Mouse (Mus musculus): ENCODE results near the gene Bahd1. TPM values are rescaled to one million over a fixed set of nuclear protein-coding genes. Genes with fewer than 3 reads are reported as not detected.
A peak's percentile ranks its signal among the peaks of the same experiment; 100 is the strongest.

The Bahd1 gene
- polyA plus RNA-seq, 1 experiment from 2014 or later, result 0.93 TPM

- no peak overlapping the region for H3K9ac ChIP-seq (ENCODE audit: low read length)
- DNase-seq (ENCODE audit: low spot score), result no peak
Observed at GRCm38 (mm10) chr2:118875316-118875715, 24.9 kb upstream of the Bahd1 start.

GRCm38 (mm10) chr2:118876453-118876852 is 23.7 kb upstream of the Bahd1 start:
- DNase-seq (ENCODE audit: low spot score), result no peak
- ATAC-seq (replicated peaks; ENCODE audit: low FRiP score, low TSS enrichment, low read depth), result no peak
- H3K27me3 ChIP-seq (replicated peaks; ENCODE audit: control insufficient read depth, insufficient read depth, low read length), result no peaks in the 10 kb centered on the region
- H3K4me2 ChIP-seq (ENCODE audit: low read length), result no peak overlapping the region
- H3K27ac ChIP-seq (ENCODE audit: low read depth), result no peak overlapping the region
- WGBS, result 95% methylated on average over 9 of the region's 9 CpGs
- no peak overlapping the region for H3K9ac ChIP-seq (ENCODE audit: low read length)
- H3K9me3 ChIP-seq (ENCODE audit: control insufficient read depth, low read length), result no peaks in the 10 kb centered on the region
- no peaks in the 10 kb centered on the region for H3K4me1 ChIP-seq (replicated peaks; ENCODE audit: control insufficient read depth, insufficient read depth, low read length)
- no peak overlapping the region for H3K4me3 ChIP-seq (ENCODE audit: low read depth, low read length)
- H3K36me3 ChIP-seq (ENCODE audit: control insufficient read depth, insufficient read depth, low read length), result peaks cover 55% of the 10 kb centered on the region

More at GRCm38 (mm10) chr2:118875316-118875715, 24.9 kb upstream of the Bahd1 start:
- Histone ChIP-seq H3K9me3 (ENCODE audit: control insufficient read depth, low read length) (no peaks in the 10 kb centered on the region), H3K27ac (ENCODE audit: low read depth) (no peak overlapping the region), H3K4me2 (ENCODE audit: low read length) (no peak overlapping the region), H3K27me3 (replicated peaks; ENCODE audit: control insufficient read depth, insufficient read depth, low read length) (no peaks in the 10 kb centered on the region), H3K4me3 (ENCODE audit: low read depth, low read length) (no peak overlapping the region), H3K36me3 (ENCODE audit: control insufficient read depth, insufficient read depth, low read length) (peaks cover 53% of the 10 kb centered on the region), H3K4me1 (replicated peaks; ENCODE audit: control insufficient read depth, insufficient read depth, low read length) (no peaks in the 10 kb centered on the region)
- no peak; the same call in 1 of the 2 replicates for ATAC-seq (replicated peaks; ENCODE audit: low FRiP score, low TSS enrichment, low read depth)
- 77% methylated on average over 8 of the region's 8 CpGs for WGBS

- 74% methylated on average over 4 of the region's 4 CpGs for WGBS
- ATAC-seq (replicated peaks; ENCODE audit: low FRiP score, low TSS enrichment, low read depth), result no peak
- no peak overlapping the region for H3K4me2 ChIP-seq (ENCODE audit: low read length)
Observed at GRCm38 (mm10) chr2:118881019-118881418, 19.2 kb upstream of the Bahd1 start.

GRCm38 (mm10) chr2:118881956-118882355 is 18.2 kb upstream of the Bahd1 start:
- no peak overlapping the region for H3K9ac ChIP-seq (ENCODE audit: low read length)
- H3K36me3 ChIP-seq (ENCODE audit: control insufficient read depth, insufficient read depth, low read length), result peaks cover 20% of the 10 kb centered on the region; the same call in 1 of the 2 replicates
- ATAC-seq (replicated peaks; ENCODE audit: low FRiP score, low TSS enrichment, low read depth) (no peak), DNase-seq (ENCODE audit: low spot score) (no peak)
- H3K4me1 ChIP-seq (replicated peaks; ENCODE audit: control insufficient read depth, insufficient read depth, low read length), result no peaks in the 10 kb centered on the region
- no peaks in the 10 kb centered on the region for H3K9me3 ChIP-seq (ENCODE audit: control insufficient read depth, low read length)
- peaks cover 6% of the 10 kb centered on the region for H3K27me3 ChIP-seq (replicated peaks; ENCODE audit: control insufficient read depth, insufficient read depth, low read length)
- 83% methylated on average over 5 of the region's 5 CpGs for WGBS
- H3K4me2 ChIP-seq (ENCODE audit: low read length), result no peak overlapping the region
- H3K4me3 ChIP-seq (ENCODE audit: low read depth, low read length), result no peak overlapping the region
- no peak overlapping the region for H3K27ac ChIP-seq (ENCODE audit: low read depth)

More at GRCm38 (mm10) chr2:118881019-118881418, 19.2 kb upstream of the Bahd1 start:
- Histone ChIP-seq H3K36me3 (ENCODE audit: control insufficient read depth, insufficient read depth, low read length) (peaks cover 26% of the 10 kb centered on the region; the same call in 1 of the 2 replicates), H3K27me3 (replicated peaks; ENCODE audit: control insufficient read depth, insufficient read depth, low read length) (peaks cover 6% of the 10 kb centered on the region; the same call in 1 of the 2 replicates), H3K9me3 (ENCODE audit: control insufficient read depth, low read length) (no peaks in the 10 kb centered on the region), H3K27ac (ENCODE audit: low read depth) (no peak overlapping the region), H3K4me3 (ENCODE audit: low read depth, low read length) (no peak overlapping the region), H3K4me1 (replicated peaks; ENCODE audit: control insufficient read depth, insufficient read depth, low read length) (no peaks in the 10 kb centered on the region), H3K9ac (ENCODE audit: low read length) (no peak overlapping the region)
- DNase-seq (ENCODE audit: low spot score), result no peak

- Histone ChIP-seq H3K9me3 (ENCODE audit: control insufficient read depth, low read length) (no peaks in the 10 kb centered on the region), H3K4me2 (ENCODE audit: low read length) (peak overlapping the region; percentile 75), H3K27me3 (replicated peaks; ENCODE audit: control insufficient read depth, insufficient read depth, low read length) (peaks cover 9% of the 10 kb centered on the region), H3K36me3 (ENCODE audit: control insufficient read depth, insufficient read depth, low read length) (peaks cover 9% of the 10 kb centered on the region; the same call in 1 of the 2 replicates), H3K9ac (ENCODE audit: low read length) (peak overlapping the region; percentile 43; the same call in 1 of the 2 replicates), H3K4me3 (ENCODE audit: low read depth, low read length) (peak overlapping the region; percentile 33), H3K27ac (ENCODE audit: low read depth) (no peak overlapping the region), H3K4me1 (replicated peaks; ENCODE audit: control insufficient read depth, insufficient read depth, low read length) (no peaks in the 10 kb centered on the region)
- peak; percentile 97 for DNase-seq (ENCODE audit: low spot score)
- 2% methylated on average over 32 of the region's 32 CpGs for WGBS
- peak; percentile 80 for ATAC-seq (replicated peaks; ENCODE audit: low FRiP score, low TSS enrichment, low read depth)
Observed at GRCm38 (mm10) chr2:118882840-118883679, 17.1 kb upstream of the Bahd1 start.

- 61% methylated on average over 13 of the region's 13 CpGs for WGBS
- ATAC-seq (replicated peaks; ENCODE audit: low FRiP score, low TSS enrichment, low read depth) (no peak), DNase-seq (ENCODE audit: low spot score) (no peak)
- Histone ChIP-seq H3K36me3 (ENCODE audit: control insufficient read depth, insufficient read depth, low read length) (no peaks in the 10 kb centered on the region), H3K27me3 (replicated peaks; ENCODE audit: control insufficient read depth, insufficient read depth, low read length) (peaks cover 15% of the 10 kb centered on the region), H3K9ac (ENCODE audit: low read length) (no peak overlapping the region), H3K4me2 (ENCODE audit: low read length) (0 out of 2 replicates have a peak overlapping the region, but pooled peaks have one; percentile 3), H3K9me3 (ENCODE audit: control insufficient read depth, low read length) (no peaks in the 10 kb centered on the region), H3K4me1 (replicated peaks; ENCODE audit: control insufficient read depth, insufficient read depth, low read length) (no peaks in the 10 kb centered on the region), H3K4me3 (ENCODE audit: low read depth, low read length) (no peak overlapping the region), H3K27ac (ENCODE audit: low read depth) (no peak overlapping the region)
Observed at GRCm38 (mm10) chr2:118887440-118887839, 12.7 kb upstream of the Bahd1 start.

DNA sequence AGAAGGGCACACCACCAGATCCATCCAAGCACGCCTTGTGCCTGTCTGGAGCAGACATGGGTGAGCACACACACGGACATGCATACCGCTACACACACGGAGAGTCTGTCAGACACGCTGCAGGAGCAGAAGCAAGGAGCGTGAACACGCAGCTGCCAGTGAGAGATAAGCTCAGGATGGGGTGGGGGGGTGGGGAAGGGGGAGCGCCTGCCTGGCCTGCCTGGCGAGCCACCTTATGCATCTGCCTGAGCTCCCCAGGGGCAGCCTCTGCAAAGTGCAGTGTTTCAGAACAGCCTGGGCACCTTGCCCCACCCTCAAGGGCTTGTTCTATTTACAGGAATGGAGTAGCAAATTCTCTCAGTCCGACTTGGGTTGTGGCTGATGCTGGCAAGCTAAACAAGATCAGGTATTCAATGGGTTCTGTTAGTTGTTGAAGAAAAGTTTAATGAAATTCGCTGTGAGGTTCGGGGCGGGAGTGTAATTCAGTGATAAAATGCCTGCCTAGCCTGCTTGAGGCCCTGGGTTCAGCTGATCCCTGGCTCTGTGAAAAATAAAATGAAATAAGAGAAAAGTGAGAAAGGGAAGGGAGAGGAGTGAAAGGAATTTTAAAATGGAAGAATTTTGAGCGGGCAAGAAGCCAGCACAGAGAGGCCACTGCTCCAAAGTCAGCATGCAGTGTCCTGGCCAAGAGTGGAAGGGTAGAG is 12.2 kb upstream of the Bahd1 start:
- Histone ChIP-seq H3K9me3 (ENCODE audit: control insufficient read depth, low read length) (no peaks in the 10 kb centered on the region), H3K27ac (ENCODE audit: low read depth) (no peak overlapping the region), H3K4me2 (ENCODE audit: low read length) (0 out of 2 replicates have a peak overlapping the region, but pooled peaks have one; percentile 3), H3K9ac (ENCODE audit: low read length) (no peak overlapping the region), H3K4me1 (replicated peaks; ENCODE audit: control insufficient read depth, insufficient read depth, low read length) (no peaks in the 10 kb centered on the region), H3K4me3 (ENCODE audit: low read depth, low read length) (no peak overlapping the region), H3K27me3 (replicated peaks; ENCODE audit: control insufficient read depth, insufficient read depth, low read length) (peaks cover 15% of the 10 kb centered on the region), H3K36me3 (ENCODE audit: control insufficient read depth, insufficient read depth, low read length) (no peaks in the 10 kb centered on the region)
- 16% methylated on average over 14 of the region's 14 CpGs for WGBS
- DNase-seq (ENCODE audit: low spot score) (no peak), ATAC-seq (replicated peaks; ENCODE audit: low FRiP score, low TSS enrichment, low read depth) (no peak)

- Histone ChIP-seq H3K9me3 (ENCODE audit: control insufficient read depth, low read length) (no peaks in the 10 kb centered on the region), H3K9ac (ENCODE audit: low read length) (no peak overlapping the region), H3K4me2 (ENCODE audit: low read length) (no peak overlapping the region), H3K36me3 (ENCODE audit: control insufficient read depth, insufficient read depth, low read length) (no peaks in the 10 kb centered on the region), H3K27ac (ENCODE audit: low read depth) (no peak overlapping the region), H3K27me3 (replicated peaks; ENCODE audit: control insufficient read depth, insufficient read depth, low read length) (peaks cover 38% of the 10 kb centered on the region), H3K4me1 (replicated peaks; ENCODE audit: control insufficient read depth, insufficient read depth, low read length) (0 out of 2 replicates have a peak, but pooled peaks cover 3% of the 10 kb centered on the region), H3K4me3 (ENCODE audit: low read depth, low read length) (no peak overlapping the region)
- ATAC-seq (replicated peaks; ENCODE audit: low FRiP score, low TSS enrichment, low read depth) (no peak), DNase-seq (ENCODE audit: low spot score) (no peak)
- 87% methylated on average over 4 of the region's 4 CpGs for WGBS
Observed at GRCm38 (mm10) chr2:118891173-118891572, 9.0 kb upstream of the Bahd1 start.
